Mouse (Mus musculus): ENCODE results near the gene Mrps17. TPM values are rescaled to one million over a fixed set of nuclear protein-coding genes. Genes with fewer than 3 reads are reported as not detected.

Gene Mrps17
- polyA plus RNA-seq, 1 experiment from 2014 or later = 171 TPM

DNA sequence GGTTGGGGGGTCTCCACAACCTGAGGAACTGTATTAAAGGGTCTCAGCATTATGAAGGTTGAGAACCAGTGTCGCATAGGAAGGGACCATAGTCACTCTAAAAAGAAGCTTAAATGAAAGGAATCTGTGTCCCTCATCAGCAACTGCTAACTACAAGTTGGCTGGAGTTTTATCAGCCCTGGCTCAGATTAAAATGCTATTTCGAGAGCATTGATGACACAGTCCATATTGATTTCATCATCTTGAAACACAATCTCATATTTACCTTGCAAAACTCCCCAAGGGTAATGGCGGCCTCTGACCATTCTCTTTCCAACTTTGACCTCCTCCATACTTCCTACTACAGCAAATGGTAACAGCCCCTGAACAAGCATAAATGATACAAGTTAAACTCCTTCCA is 24.8 kb upstream of the Mrps17 start:
- WGBS = 65% methylated on average over 3 of the region's 3 CpGs
- Histone ChIP-seq H3K4me1 (ENCODE audit: control insufficient read depth in 2 of 2, insufficient read depth in 2 of 2, low read length in 2 of 2) (no peaks in the 10 kb centered on the region), H3K4me3 (ENCODE audit: control insufficient read depth in 1 of 2, insufficient read depth in 1 of 2, low read depth in 1 of 2, low read length in 2 of 2) (no peak overlapping the region), H3K36me3 (ENCODE audit: control insufficient read depth, insufficient read depth, low read length) (no peaks in the 10 kb centered on the region), H3K27ac (replicated peaks in 1 of 2; ENCODE audit: control insufficient read depth in 1 of 2, insufficient read depth in 1 of 2, low read depth in 2 of 2, low read length in 2 of 2) (no peak overlapping the region), H3K27me3 (ENCODE audit: control insufficient read depth, insufficient read depth, low read length) (no peaks in the 10 kb centered on the region), H3K4me2 (ENCODE audit: low read length) (no peak overlapping the region), H3K9ac (ENCODE audit: low read length) (no peak overlapping the region), H3K9me3 (ENCODE audit: control insufficient read depth, low read length) (no peaks in the 10 kb centered on the region)
- no peak for ATAC-seq (ENCODE audit: insufficient number of reproducible peaks, insufficient read depth, low FRiP score, low read depth)

DNA sequence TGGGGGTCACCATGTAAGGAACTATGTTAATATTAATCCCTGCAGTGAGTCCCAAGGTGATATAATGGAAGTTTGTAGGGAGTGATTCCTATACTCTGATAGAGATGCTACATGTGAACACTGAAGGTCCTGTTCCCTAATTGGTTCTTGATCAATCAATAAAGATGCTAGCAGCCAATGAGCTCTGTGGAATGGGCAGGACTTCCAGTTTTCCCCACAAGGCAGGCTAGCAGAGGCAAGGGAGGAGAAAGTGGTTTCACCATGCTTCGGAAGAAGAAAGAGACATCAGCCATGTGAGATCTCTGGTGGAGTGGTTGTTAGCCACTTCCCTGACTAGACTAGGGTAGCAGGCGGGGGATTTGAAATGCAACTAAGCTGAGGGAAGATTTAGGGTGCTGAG is 14.8 kb upstream of the Mrps17 start:
- ATAC-seq (ENCODE audit: insufficient number of reproducible peaks, insufficient read depth, low FRiP score, low read depth) = no peak
- Histone ChIP-seq H3K27ac (replicated peaks in 1 of 2; ENCODE audit: control insufficient read depth in 1 of 2, insufficient read depth in 1 of 2, low read depth in 2 of 2, low read length in 2 of 2) (no peak overlapping the region), H3K4me2 (ENCODE audit: low read length) (no peak overlapping the region), H3K4me3 (ENCODE audit: control insufficient read depth in 1 of 2, insufficient read depth in 1 of 2, low read depth in 1 of 2, low read length in 2 of 2) (no peak overlapping the region), H3K9ac (ENCODE audit: low read length) (no peak overlapping the region), H3K4me1 (ENCODE audit: control insufficient read depth in 2 of 2, insufficient read depth in 2 of 2, low read length in 2 of 2) (no peaks in the 10 kb centered on the region), H3K36me3 (ENCODE audit: control insufficient read depth, insufficient read depth, low read length) (no peaks in the 10 kb centered on the region), H3K9me3 (ENCODE audit: control insufficient read depth, low read length) (no peaks in the 10 kb centered on the region), H3K27me3 (ENCODE audit: control insufficient read depth, insufficient read depth, low read length) (no peaks in the 10 kb centered on the region)
- 29% methylated on average over 2 of the region's 2 CpGs for WGBS

DNA sequence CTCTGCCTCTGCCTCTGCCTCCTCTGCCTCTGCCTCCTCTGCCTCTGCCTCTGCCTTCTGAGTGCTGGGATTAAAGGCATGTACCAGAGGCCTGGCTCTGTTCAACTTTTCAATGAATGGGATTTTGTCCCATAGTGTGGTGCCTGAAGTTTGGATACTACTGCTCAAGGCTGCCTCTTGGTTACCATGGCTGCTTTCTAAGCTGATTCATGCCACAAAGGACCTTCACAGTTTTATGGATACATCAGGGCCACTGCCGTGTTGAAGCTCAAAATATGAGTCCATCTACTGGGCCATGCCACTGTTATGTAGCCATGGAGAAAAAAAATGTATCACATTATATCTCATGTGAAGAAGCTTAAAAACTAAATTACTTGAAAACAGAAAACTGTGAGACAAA is 13.6 kb upstream of the Mrps17 start:
- Histone ChIP-seq H3K4me3 (ENCODE audit: control insufficient read depth in 1 of 2, insufficient read depth in 1 of 2, low read depth in 1 of 2, low read length in 2 of 2) (no peak overlapping the region), H3K27ac (replicated peaks in 1 of 2; ENCODE audit: control insufficient read depth in 1 of 2, insufficient read depth in 1 of 2, low read depth in 2 of 2, low read length in 2 of 2) (no peak overlapping the region), H3K27me3 (ENCODE audit: control insufficient read depth, insufficient read depth, low read length) (no peaks in the 10 kb centered on the region), H3K9ac (ENCODE audit: low read length) (no peak overlapping the region), H3K36me3 (ENCODE audit: control insufficient read depth, insufficient read depth, low read length) (no peaks in the 10 kb centered on the region), H3K4me2 (ENCODE audit: low read length) (no peak overlapping the region), H3K9me3 (ENCODE audit: control insufficient read depth, low read length) (no peaks in the 10 kb centered on the region), H3K4me1 (ENCODE audit: control insufficient read depth in 2 of 2, insufficient read depth in 2 of 2, low read length in 2 of 2) (no peaks in the 10 kb centered on the region)
- 58% methylated on average over 1 of the region's 1 CpGs for WGBS
- ATAC-seq (ENCODE audit: insufficient number of reproducible peaks, insufficient read depth, low FRiP score, low read depth) = no peak

DNA sequence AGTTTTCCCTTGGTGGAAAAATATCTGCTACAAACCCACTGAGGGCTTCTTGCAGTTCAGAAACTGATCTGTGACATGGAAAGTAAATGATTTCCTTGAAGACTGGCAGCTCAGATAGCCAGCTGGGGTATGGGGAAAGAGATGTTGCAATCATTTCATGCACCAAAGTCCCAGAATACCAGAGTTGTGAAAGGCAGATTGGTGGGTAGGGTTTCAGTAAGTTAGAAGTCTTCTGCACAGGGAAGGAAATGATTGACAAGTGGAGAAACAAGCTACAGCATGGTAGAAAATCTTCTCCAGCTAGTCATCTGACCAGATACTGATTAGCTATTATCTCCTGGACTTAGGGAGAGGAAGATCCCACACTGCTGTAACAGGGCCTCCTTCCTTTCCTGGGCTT is 11.9 kb upstream of the Mrps17 start:
- Histone ChIP-seq H3K27me3 (ENCODE audit: control insufficient read depth, insufficient read depth, low read length) (no peaks in the 10 kb centered on the region), H3K4me3 (ENCODE audit: control insufficient read depth in 1 of 2, insufficient read depth in 1 of 2, low read depth in 1 of 2, low read length in 2 of 2) (no peak overlapping the region), H3K27ac (replicated peaks in 1 of 2; ENCODE audit: control insufficient read depth in 1 of 2, insufficient read depth in 1 of 2, low read depth in 2 of 2, low read length in 2 of 2) (no peak overlapping the region), H3K4me1 (ENCODE audit: control insufficient read depth in 2 of 2, insufficient read depth in 2 of 2, low read length in 2 of 2) (no peaks in the 10 kb centered on the region), H3K9ac (ENCODE audit: low read length) (no peak overlapping the region), H3K36me3 (ENCODE audit: control insufficient read depth, insufficient read depth, low read length) (no peaks in the 10 kb centered on the region), H3K4me2 (ENCODE audit: low read length) (no peak overlapping the region), H3K9me3 (ENCODE audit: control insufficient read depth, low read length) (no peaks in the 10 kb centered on the region)
- ATAC-seq (ENCODE audit: insufficient number of reproducible peaks, insufficient read depth, low FRiP score, low read depth) = no peak

DNA sequence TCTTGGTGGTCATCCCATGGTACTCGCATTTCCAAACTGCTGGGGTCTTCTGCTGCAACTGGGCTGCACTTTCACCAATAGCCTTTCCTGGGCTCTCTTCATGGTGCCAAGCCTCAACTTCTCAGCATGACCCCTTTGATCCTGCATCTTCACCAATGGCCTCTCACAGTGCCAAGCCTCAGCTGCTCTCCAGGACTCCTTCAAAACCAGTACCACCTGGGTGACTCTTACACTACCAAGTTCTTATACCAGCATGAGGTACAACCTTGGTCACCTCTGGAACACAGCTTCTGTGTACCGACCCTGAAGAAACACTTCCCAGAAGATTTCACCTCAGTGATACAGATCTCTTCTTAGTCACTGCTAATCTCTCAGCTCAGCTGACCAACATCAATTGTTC is 6.9 kb upstream of the Mrps17 start, which contains the start of gene Sept14:
TSS of gene Sept14 (minus strand) at position 101 of the 400 bp plus-strand sequence.
- Histone ChIP-seq H3K27me3 (ENCODE audit: control insufficient read depth, insufficient read depth, low read length) (no peaks in the 10 kb centered on the region), H3K9ac (ENCODE audit: low read length) (no peak within 1 kb of the TSS), H3K4me3 (ENCODE audit: control insufficient read depth in 1 of 2, insufficient read depth in 1 of 2, low read depth in 1 of 2, low read length in 2 of 2) (no peak within 1 kb of the TSS), H3K4me2 (ENCODE audit: low read length) (no peak within 1 kb of the TSS), H3K27ac (replicated peaks in 1 of 2; ENCODE audit: control insufficient read depth in 1 of 2, insufficient read depth in 1 of 2, low read depth in 2 of 2, low read length in 2 of 2) (no peak within 1 kb of the TSS), H3K9me3 (ENCODE audit: control insufficient read depth, low read length) (no peaks in the 10 kb centered on the region), H3K36me3 (ENCODE audit: control insufficient read depth, insufficient read depth, low read length) (no peaks in the 10 kb centered on the region), H3K4me1 (ENCODE audit: control insufficient read depth in 2 of 2, insufficient read depth in 2 of 2, low read length in 2 of 2) (no peaks in the 10 kb centered on the region)
- WGBS = 62% methylated on average over 2 of the region's 2 CpGs
- no peak for ATAC-seq (ENCODE audit: insufficient number of reproducible peaks, insufficient read depth, low FRiP score, low read depth)

DNA sequence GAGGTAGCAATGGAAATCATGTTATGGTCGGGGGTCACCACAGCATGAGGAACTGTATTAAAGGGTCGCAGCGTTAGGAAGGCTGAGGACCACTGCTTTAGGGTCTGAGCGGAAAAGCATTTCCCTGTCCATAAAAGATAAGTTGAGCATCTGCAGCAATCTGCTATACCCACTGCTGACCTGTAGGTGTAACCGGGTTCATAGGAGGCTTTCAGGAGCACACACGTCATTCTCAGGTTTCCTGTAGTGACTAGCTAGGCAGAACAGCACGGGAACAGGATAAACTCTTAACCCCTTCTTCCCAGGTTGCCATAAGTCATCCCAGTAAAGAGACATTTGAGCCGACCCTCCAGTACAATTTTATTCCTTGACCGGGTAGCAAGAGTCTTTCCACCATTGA is 1.7 kb downstream of the Mrps17 start:
- peaks cover 40% of the 10 kb centered on the region for H3K36me3 ChIP-seq (ENCODE audit: control insufficient read depth, insufficient read depth, low read length)
- no peak overlapping the region for H3K9ac ChIP-seq (ENCODE audit: low read length)
- peaks cover 0 to 8% of the 10 kb centered on the region in 2 experiments; a peak in 2 of 4 replicates for H3K4me1 ChIP-seq (ENCODE audit: control insufficient read depth in 2 of 2, insufficient read depth in 2 of 2, low read length in 2 of 2)
- no peaks in the 10 kb centered on the region for H3K27me3 ChIP-seq (ENCODE audit: control insufficient read depth, insufficient read depth, low read length)
- H3K4me2 ChIP-seq (ENCODE audit: low read length) = no peak overlapping the region
- no peak overlapping the region for H3K27ac ChIP-seq (replicated peaks in 1 of 2; ENCODE audit: control insufficient read depth in 1 of 2, insufficient read depth in 1 of 2, low read depth in 2 of 2, low read length in 2 of 2)
- WGBS = 84% methylated on average over 9 of the region's 9 CpGs
- no peak overlapping the region for H3K4me3 ChIP-seq (ENCODE audit: control insufficient read depth in 1 of 2, insufficient read depth in 1 of 2, low read depth in 1 of 2, low read length in 2 of 2)
- ATAC-seq (ENCODE audit: insufficient number of reproducible peaks, insufficient read depth, low FRiP score, low read depth) = no peak
- H3K9me3 ChIP-seq (ENCODE audit: control insufficient read depth, low read length) = no peaks in the 10 kb centered on the region

DNA sequence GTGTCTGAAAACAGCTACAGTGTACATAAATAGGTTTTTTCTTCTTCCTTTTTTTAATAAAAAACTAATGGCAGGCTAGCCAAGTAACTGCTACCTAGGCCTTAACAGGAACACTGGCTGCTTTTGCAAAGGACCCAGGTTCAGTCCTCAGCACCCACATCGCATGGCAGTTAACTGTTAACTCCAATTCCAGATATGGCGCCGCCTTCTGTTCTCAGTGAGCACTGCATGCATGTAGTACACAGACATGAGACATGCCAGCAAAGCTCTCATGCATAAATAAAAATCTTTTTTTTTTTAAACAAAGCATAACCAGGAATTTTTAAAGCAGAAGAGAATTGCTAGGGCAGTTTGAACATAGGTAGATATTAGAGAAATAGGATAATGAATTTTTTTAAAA is 4.9 kb downstream of the Mrps17 start:
- WGBS = 73% methylated on average over 3 of the region's 3 CpGs
- H3K27ac ChIP-seq (replicated peaks in 1 of 2; ENCODE audit: control insufficient read depth in 1 of 2, insufficient read depth in 1 of 2, low read depth in 2 of 2, low read length in 2 of 2) = no peak overlapping the region
- peaks cover 40% of the 10 kb centered on the region for H3K36me3 ChIP-seq (ENCODE audit: control insufficient read depth, insufficient read depth, low read length)
- no peak overlapping the region for H3K4me2 ChIP-seq (ENCODE audit: low read length)
- peaks cover 0 to 8% of the 10 kb centered on the region in 2 experiments; a peak in 2 of 4 replicates for H3K4me1 ChIP-seq (ENCODE audit: control insufficient read depth in 2 of 2, insufficient read depth in 2 of 2, low read length in 2 of 2)
- no peak overlapping the region for H3K4me3 ChIP-seq (ENCODE audit: control insufficient read depth in 1 of 2, insufficient read depth in 1 of 2, low read depth in 1 of 2, low read length in 2 of 2)
- H3K9me3 ChIP-seq (ENCODE audit: control insufficient read depth, low read length) = no peaks in the 10 kb centered on the region
- ATAC-seq (ENCODE audit: insufficient number of reproducible peaks, insufficient read depth, low FRiP score, low read depth) = no peak
- no peak overlapping the region for H3K9ac ChIP-seq (ENCODE audit: low read length)
- no peaks in the 10 kb centered on the region for H3K27me3 ChIP-seq (ENCODE audit: control insufficient read depth, insufficient read depth, low read length)

DNA sequence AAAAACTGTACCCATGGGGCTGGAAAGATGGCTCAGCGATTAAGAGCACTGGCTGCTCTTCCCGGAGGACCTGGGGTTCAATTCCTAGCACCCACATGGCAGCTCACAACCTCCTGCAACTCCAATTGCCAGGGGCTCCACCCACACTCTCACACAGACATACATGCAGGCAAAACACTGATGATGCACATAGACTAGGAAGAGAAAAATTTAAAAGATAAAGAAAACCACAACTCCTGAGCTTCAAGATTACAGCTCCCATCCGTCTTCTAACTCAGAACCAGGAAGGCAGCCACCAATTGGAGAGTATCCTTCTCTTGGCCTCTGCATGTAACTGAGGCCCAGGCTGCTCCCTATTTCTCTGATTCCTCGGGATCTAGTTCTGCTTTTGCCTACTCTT is 9.0 kb downstream of the Mrps17 start:
- Histone ChIP-seq H3K4me2 (ENCODE audit: low read length) (peak overlapping the region; percentile 70), H3K4me1 (ENCODE audit: control insufficient read depth in 2 of 2, insufficient read depth in 2 of 2, low read length in 2 of 2) (peaks cover 13 to 24% of the 10 kb centered on the region in 2 experiments), H3K9me3 (ENCODE audit: control insufficient read depth, low read length) (no peaks in the 10 kb centered on the region), H3K27ac (replicated peaks in 1 of 2; ENCODE audit: control insufficient read depth in 1 of 2, insufficient read depth in 1 of 2, low read depth in 2 of 2, low read length in 2 of 2) (peak overlapping the region; percentile 99 to 100; a peak in 3 of 4 replicates), H3K4me3 (ENCODE audit: control insufficient read depth in 1 of 2, insufficient read depth in 1 of 2, low read depth in 1 of 2, low read length in 2 of 2) (peak overlapping the region; percentile 83 to 95; a peak in 3 of 4 replicates), H3K27me3 (ENCODE audit: control insufficient read depth, insufficient read depth, low read length) (no peaks in the 10 kb centered on the region), H3K36me3 (ENCODE audit: control insufficient read depth, insufficient read depth, low read length) (peaks cover 14% of the 10 kb centered on the region), H3K9ac (ENCODE audit: low read length) (peak overlapping the region; percentile 96)
- ATAC-seq (ENCODE audit: insufficient number of reproducible peaks, insufficient read depth, low FRiP score, low read depth) = no peak
- 45% methylated on average over 4 of the region's 4 CpGs for WGBS

Data from heart, embryonic 14.5 days (tissue).